Mouse (Mus musculus): Measurements from ENCODE around the gene Stox1. TPM values are rescaled to one million over a fixed set of nuclear protein-coding genes. Genes with fewer than 3 reads are reported as not detected.
"Not testable (repeated sequence)": the region's sequence is repeated elsewhere in the genome, so short reads cannot be mapped to it uniquely, and the experiment has no call there.

Gene Stox1
- total RNA-seq (2021), result 1 to 10 TPM; 1.2 to 1.9 TPM
- long read RNA-seq, experiment 1, partial matches to known transcripts, result 2 of 2 reads
- long read RNA-seq, experiment 1, other reads (novel, unspliced or antisense), result 0 of 2 reads
- long read RNA-seq, experiment 2, partial matches to known transcripts, result 1 of 1 reads
- long read RNA-seq, experiment 2, other reads (novel, unspliced or antisense), result 0 of 1 reads

- peak; percentile 11 to 30 for DNase-seq (ENCODE audit: low spot score in 2 of 2)
These were observed at the start of gene Stox1 for GRCm38 (mm10) chr10:62725771-62726687. Gene Stox1 (minus strand): TSS chr10:62726128.

- no peak for DNase-seq (ENCODE audit: low spot score in 2 of 2)
These were observed 24.9 kb upstream of the Stox1 start for GRCm38 (mm10) chr10:62750781-62751180.

- DNase-seq (ENCODE audit: low spot score in 2 of 2), result no peak
These were observed 14.2 kb upstream of the Stox1 start for GRCm38 (mm10) chr10:62739961-62740737.

- DNase-seq (ENCODE audit: low spot score in 2 of 2), result no peak
These were observed 11.2 kb upstream of the Stox1 start for GRCm38 (mm10) chr10:62736965-62737688.

GRCm38 (mm10) chr10:62730826-62731225 lies 4.9 kb upstream of the Stox1 start:
- DNase-seq (ENCODE audit: low spot score in 2 of 2), result no peak

GRCm38 (mm10) chr10:62724936-62725335 lies 992 bp downstream of the Stox1 start:
- DNase-seq (ENCODE audit: low spot score in 2 of 2), result no peak

- DNase-seq (ENCODE audit: low spot score in 2 of 2), result no peak
These were observed 3.2 kb downstream of the Stox1 start for GRCm38 (mm10) chr10:62722701-62723100.

- DNase-seq (ENCODE audit: low spot score in 2 of 2), result not testable (repeated sequence)
These were observed 5.4 kb downstream of the Stox1 start for GRCm38 (mm10) chr10:62720574-62720973.

- DNase-seq (ENCODE audit: low spot score in 2 of 2), result no peak
These were observed 12.5 kb downstream of the Stox1 start for GRCm38 (mm10) chr10:62713457-62713856.

GRCm38 (mm10) chr10:62703579-62703978 lies 22.3 kb downstream of the Stox1 start:
- no peak for DNase-seq (ENCODE audit: low spot score in 2 of 2)

- no peak for DNase-seq (ENCODE audit: low spot score in 2 of 2)
These were observed 23.5 kb downstream of the Stox1 start for GRCm38 (mm10) chr10:62702436-62702835.

GRCm38 (mm10) chr10:62692771-62693170 lies 33.2 kb downstream of the Stox1 start:
- no peak for DNase-seq (ENCODE audit: low spot score in 2 of 2)

GRCm38 (mm10) chr10:62692244-62692643 lies 33.7 kb downstream of the Stox1 start:
- DNase-seq (ENCODE audit: low spot score in 2 of 2), result no peak

GRCm38 (mm10) chr10:62687032-62687674 lies 38.8 kb downstream of the Stox1 start:
- no peak for DNase-seq (ENCODE audit: low spot score in 2 of 2)

- no peak for DNase-seq (ENCODE audit: low spot score in 2 of 2)
These were observed 42.9 kb downstream of the Stox1 start for GRCm38 (mm10) chr10:62683043-62683442.

GRCm38 (mm10) chr10:62679833-62680232 lies 46.1 kb downstream of the Stox1 start:
- DNase-seq (ENCODE audit: low spot score in 2 of 2), result no peak

- no peak for DNase-seq (ENCODE audit: low spot score in 2 of 2)
These were observed 48.6 kb downstream of the Stox1 start for GRCm38 (mm10) chr10:62677329-62677728.

GRCm38 (mm10) chr10:62676196-62676595 lies 49.7 kb downstream of the Stox1 start:
- DNase-seq (ENCODE audit: low spot score in 2 of 2), result no peak

- DNase-seq (ENCODE audit: low spot score in 2 of 2), result no peak
These were observed 53.6 kb downstream of the Stox1 start for GRCm38 (mm10) chr10:62672359-62672758.

- DNase-seq (ENCODE audit: low spot score in 2 of 2), result no peak
These were observed 56.7 kb downstream of the Stox1 start for GRCm38 (mm10) chr10:62669245-62669644.

Data from adrenal gland, postnatal 4 days (tissue).